Mouse (Mus musculus) liver, embryonic 12.5 days (tissue): ENCODE measurements at regions not wholly inside any gene's neighbourhood (a gene's known extent, or its start where the extent isn't known, plus 50 kb on each side); places are given as distances from the start of the nearest gene placed in this dataset.

Experiments
- ATAC-seq: fragments of 200-750 bp; cut with Nextera tagmentation; 2 replicates; pipeline ENCODE4 v1.8.0; 2017; ENCODE audit warnings: moderate number of reproducible peaks, mild to moderate bottlenecking, moderate library complexity
- H3K27ac ChIP-seq: fragments of 300-500 bp; sonication (generic); 2 replicates; pipeline ENCODE4 v1.5.1; 2016; ENCODE audit warnings: mild to moderate bottlenecking
- H3K27me3 ChIP-seq: fragments of 300-500 bp; sonication (generic); replicated peaks from 2 replicates; pipeline ENCODE4 v1.6.1; 2016; ENCODE audit warnings: mild to moderate bottlenecking, moderate library complexity
- H3K36me3 ChIP-seq: fragments of 300-500 bp; sonication (generic); 2 replicates; pipeline ENCODE4 v1.6.1; 2016; ENCODE audit warnings: mild to moderate bottlenecking, moderate library complexity
- H3K4me1 ChIP-seq: fragments of 300-500 bp; sonication (generic); 2 replicates; pipeline ENCODE4 v1.6.1; 2016
- H3K4me2 ChIP-seq: fragments of 300-500 bp; sonication (generic); 2 replicates; pipeline ENCODE4 v1.6.1; 2016; ENCODE audit warnings: mild to moderate bottlenecking, moderate library complexity
- H3K4me3 ChIP-seq: fragments of 300-500 bp; sonication (generic); 2 replicates; pipeline ENCODE4 v1.5.1; 2016; ENCODE audit warnings: mild to moderate bottlenecking, moderate library complexity
- H3K9ac ChIP-seq: fragments of 300-500 bp; sonication (generic); 2 replicates; pipeline ENCODE4 v1.6.1; 2016; ENCODE audit warnings: mild to moderate bottlenecking, moderate library complexity
- H3K9me3 ChIP-seq: fragments of 300-500 bp; sonication (generic); replicated peaks from 2 replicates; pipeline ENCODE4 v1.6.1; 2016; ENCODE audit warnings: mild to moderate bottlenecking, moderate library complexity
- WGBS: fragments of 180-500 bp; shearing (Covaris S2); methylation state at CpG from one replicate; pipeline ENCODE4 v1.1.7; 2016; ENCODE audit not compliant: insufficient replicate concordance; 5-methylcytosine and 5-hydroxymethylcytosine counted together

DNA sequence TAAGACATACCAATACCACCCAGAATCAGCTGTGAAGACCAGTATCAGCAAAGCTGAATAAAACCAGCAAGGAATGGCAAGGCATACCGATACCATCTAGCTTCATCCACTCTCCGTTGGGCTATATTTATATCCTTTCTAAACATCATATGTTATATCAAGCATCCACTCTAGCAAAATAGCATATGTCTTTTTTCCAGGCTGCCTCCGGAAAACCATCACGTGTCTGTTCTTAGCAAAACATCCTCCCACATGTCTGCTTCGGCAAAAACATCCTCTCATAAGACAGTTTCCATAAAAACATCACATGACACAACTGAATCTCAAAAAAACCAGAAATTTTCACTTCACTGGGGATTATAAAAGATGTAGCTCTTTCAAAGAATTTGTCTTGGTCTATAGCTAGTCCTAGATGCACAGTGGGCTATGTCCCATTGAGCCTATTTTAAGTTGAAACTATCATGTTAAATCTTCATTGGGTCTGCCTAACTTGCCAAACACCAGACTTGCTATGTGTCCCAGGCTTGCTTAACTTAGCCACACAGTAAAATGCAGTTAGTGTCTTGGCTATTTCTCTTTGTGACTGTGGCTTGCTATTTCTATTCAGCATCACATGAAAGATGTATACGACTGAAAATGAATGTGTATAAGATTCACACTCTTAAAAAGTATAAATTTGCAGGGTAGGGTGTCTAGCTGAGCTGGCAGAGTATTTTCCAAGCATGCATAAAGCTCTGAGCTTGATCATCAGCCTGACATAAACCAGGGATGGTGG is 278.2 kb downstream of the Kcnrg start:
- H3K9me3 ChIP-seq, result no peaks in the 10 kb centered on the region
- no peak overlapping the region for H3K4me3 ChIP-seq
- H3K9ac ChIP-seq, result no peak overlapping the region
- WGBS, result 73% methylated on average over 6 of the region's 6 CpGs
- no peak overlapping the region for H3K27ac ChIP-seq
- no peaks in the 10 kb centered on the region for H3K4me1 ChIP-seq
- no peaks in the 10 kb centered on the region for H3K36me3 ChIP-seq
- no peak overlapping the region for H3K4me2 ChIP-seq
- ATAC-seq, result no peak
- H3K27me3 ChIP-seq, result no peaks in the 10 kb centered on the region

DNA sequence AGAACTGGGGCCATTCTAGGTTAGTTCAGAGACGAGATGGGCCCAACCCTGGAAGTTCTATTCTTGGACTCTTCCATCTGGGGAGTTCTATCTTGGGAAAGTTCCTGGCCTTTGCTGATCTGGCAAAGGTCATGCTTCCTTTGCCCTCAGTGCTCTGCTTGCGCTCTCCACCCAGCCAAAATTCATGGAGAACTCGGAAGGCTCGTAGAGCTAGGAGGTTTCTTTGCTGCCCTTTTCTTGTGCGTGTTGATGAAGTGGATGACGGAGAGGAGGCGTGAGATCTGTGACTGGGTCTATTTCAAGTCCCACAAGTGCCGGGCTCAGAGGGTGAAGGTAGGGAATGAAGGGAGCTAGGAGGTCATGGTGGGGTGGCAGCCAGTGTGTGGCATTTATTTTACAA is 282.4 kb downstream of the Kcnrg start:
- WGBS, result 76% methylated on average over 8 of the region's 8 CpGs
- Histone ChIP-seq H3K9ac (no peak overlapping the region), H3K27me3 (no peaks in the 10 kb centered on the region), H3K36me3 (no peaks in the 10 kb centered on the region), H3K4me2 (no peak overlapping the region), H3K4me3 (no peak overlapping the region), H3K4me1 (no peaks in the 10 kb centered on the region), H3K9me3 (no peaks in the 10 kb centered on the region), H3K27ac (no peak overlapping the region)
- ATAC-seq, result no peak

DNA sequence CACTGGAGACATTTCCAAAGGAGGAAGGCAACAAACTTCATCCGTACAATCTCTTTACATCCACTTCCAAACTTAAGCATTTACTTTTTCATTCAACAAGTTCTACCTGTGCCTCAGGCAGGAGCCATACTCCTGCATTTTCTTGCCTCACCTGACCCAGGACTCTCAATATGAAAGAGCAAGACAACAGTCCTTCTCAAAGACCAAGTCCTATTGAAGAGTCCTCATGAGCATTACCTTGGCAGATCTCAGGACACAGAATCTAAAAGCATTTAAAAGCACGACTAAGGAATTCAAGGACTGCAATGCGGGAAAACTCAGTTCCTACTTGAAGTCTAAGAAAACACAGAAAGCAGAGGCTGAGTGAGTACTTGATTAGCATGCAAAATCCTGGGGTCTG is 286.5 kb downstream of the Kcnrg start:
- H3K36me3 ChIP-seq, result no peaks in the 10 kb centered on the region
- H3K9ac ChIP-seq, result no peak overlapping the region
- H3K4me1 ChIP-seq, result no peaks in the 10 kb centered on the region
- H3K27ac ChIP-seq, result no peak overlapping the region
- no peak overlapping the region for H3K4me2 ChIP-seq
- 53% methylated on average over 3 of the region's 3 CpGs for WGBS
- H3K27me3 ChIP-seq, result no peaks in the 10 kb centered on the region
- H3K4me3 ChIP-seq, result no peak overlapping the region
- no peaks in the 10 kb centered on the region for H3K9me3 ChIP-seq
- ATAC-seq, result no peak

DNA sequence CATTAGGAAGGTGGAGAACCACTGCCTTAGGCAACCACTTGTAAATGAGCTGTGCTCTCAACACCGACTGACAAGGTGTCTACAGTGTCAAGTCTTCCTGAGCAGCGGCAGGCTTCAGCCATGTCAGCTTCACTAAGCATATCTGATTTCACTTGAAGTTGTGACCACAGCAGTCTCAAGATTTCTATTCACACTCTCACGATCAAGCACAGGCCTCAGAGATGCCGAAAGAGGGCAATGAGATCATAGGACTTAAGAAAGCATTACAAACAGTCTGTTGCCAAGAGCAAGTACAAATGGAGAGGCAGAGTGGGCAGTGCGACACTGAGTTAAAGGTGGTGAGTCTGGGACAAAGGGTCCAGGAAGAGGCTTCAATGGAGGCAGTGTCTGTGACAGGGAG is 289.6 kb downstream of the Kcnrg start:
- no peak overlapping the region for H3K4me2 ChIP-seq
- H3K36me3 ChIP-seq, result no peaks in the 10 kb centered on the region
- no peak overlapping the region for H3K27ac ChIP-seq
- no peaks in the 10 kb centered on the region for H3K27me3 ChIP-seq
- ATAC-seq, result no peak
- H3K9me3 ChIP-seq, result 0 out of 2 replicates have a peak, but pooled peaks cover 1% of the 10 kb centered on the region
- WGBS, result 67% methylated on average over 5 of the region's 5 CpGs
- no peak overlapping the region for H3K4me3 ChIP-seq
- H3K9ac ChIP-seq, result no peak overlapping the region
- no peaks in the 10 kb centered on the region for H3K4me1 ChIP-seq

DNA sequence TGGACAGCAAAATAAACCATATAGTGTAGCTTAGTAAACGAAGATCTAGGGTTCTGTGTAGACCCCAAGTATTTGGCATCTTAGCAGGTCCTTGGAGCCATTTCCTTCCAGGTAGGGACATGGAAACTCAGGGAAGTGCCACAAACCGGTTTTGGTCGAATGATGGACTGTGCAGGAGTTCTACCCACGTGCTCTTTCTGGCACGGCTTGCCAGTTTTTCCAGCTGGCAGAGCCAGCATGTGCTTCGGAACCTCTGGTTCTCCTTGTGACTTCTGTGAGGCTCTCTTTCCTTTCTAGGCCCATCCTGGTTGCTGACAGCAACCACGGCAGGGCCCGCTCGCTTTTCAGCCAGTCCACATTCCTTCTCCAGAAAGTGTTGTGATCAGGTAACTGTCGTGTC is 291.4 kb downstream of the Kcnrg start:
- WGBS, result 69% methylated on average over 10 of the region's 10 CpGs
- Histone ChIP-seq H3K9me3 (0 out of 2 replicates have a peak, but pooled peaks cover 4% of the 10 kb centered on the region), H3K27me3 (no peaks in the 10 kb centered on the region), H3K4me3 (no peak overlapping the region), H3K9ac (no peak overlapping the region), H3K27ac (no peak overlapping the region), H3K4me2 (no peak overlapping the region), H3K36me3 (no peaks in the 10 kb centered on the region), H3K4me1 (no peaks in the 10 kb centered on the region)
- ATAC-seq, result no peak

DNA sequence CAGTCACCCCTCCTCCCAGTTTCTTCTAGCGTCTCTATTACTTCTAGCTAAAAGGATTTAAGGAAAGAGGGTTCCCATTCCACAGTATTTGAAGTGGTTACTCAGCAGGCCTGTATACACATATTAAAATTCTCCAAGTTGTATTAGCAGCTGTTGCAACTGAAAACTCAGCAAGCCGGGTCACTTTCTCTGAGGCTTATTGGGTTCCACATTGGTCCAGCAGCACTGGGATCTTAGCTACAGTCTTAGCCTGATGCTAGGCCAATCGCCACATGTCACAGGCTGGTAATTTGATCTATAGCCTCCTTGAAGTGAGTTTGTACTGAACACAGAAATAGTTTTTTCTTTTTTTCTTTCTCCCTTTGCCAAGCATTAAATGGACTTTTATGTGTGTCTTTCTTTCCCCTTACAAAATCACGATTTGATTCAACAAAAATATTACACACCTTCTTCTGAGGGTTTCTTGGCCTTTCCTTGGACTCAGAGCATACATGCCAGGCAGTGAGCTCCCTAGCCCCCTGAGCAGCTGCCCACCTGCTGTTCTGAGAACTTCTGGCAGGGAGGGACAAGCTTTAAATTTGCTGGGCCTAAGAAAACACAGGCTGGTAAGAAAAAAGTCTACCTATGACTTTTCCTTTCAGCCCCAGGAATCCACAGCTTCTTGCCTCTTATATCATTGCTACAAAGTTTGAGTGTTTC is 297.3 kb downstream of the Kcnrg start:
- ATAC-seq, result no peak
- H3K9ac ChIP-seq, result no peak overlapping the region
- no peaks in the 10 kb centered on the region for H3K27me3 ChIP-seq
- 63% methylated on average over 4 of the region's 4 CpGs for WGBS
- no peak overlapping the region for H3K27ac ChIP-seq
- H3K36me3 ChIP-seq, result no peaks in the 10 kb centered on the region
- no peak overlapping the region for H3K4me3 ChIP-seq
- H3K4me1 ChIP-seq, result no peaks in the 10 kb centered on the region
- 0 out of 2 replicates have a peak, but pooled peaks cover 4% of the 10 kb centered on the region for H3K9me3 ChIP-seq
- H3K4me2 ChIP-seq, result no peak overlapping the region

DNA sequence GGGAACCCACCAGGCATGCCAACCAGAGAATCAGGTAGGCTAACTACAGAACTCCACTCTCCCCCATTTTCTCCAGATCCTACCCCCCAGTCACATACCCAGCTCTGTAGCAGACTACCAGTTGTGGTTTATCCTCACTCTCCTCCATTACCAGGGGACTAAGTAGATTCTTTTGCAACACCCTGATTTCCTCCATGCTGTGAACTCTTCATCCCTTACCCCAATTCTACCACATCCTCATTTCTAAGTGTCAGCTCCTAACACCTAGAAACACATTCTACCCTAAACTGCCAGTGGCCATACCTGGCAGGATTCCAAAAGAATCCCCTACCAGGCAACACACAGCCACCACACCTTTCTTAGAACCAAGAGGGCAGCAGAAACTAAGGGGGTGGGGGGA is 310.9 kb downstream of the Kcnrg start:
- H3K27ac ChIP-seq, result no peak overlapping the region
- no peaks in the 10 kb centered on the region for H3K36me3 ChIP-seq
- no peaks in the 10 kb centered on the region for H3K9me3 ChIP-seq
- no peak overlapping the region for H3K9ac ChIP-seq
- no peak overlapping the region for H3K4me3 ChIP-seq
- H3K4me2 ChIP-seq, result no peak overlapping the region
- H3K27me3 ChIP-seq, result no peaks in the 10 kb centered on the region
- no peak for ATAC-seq
- H3K4me1 ChIP-seq, result no peaks in the 10 kb centered on the region

DNA sequence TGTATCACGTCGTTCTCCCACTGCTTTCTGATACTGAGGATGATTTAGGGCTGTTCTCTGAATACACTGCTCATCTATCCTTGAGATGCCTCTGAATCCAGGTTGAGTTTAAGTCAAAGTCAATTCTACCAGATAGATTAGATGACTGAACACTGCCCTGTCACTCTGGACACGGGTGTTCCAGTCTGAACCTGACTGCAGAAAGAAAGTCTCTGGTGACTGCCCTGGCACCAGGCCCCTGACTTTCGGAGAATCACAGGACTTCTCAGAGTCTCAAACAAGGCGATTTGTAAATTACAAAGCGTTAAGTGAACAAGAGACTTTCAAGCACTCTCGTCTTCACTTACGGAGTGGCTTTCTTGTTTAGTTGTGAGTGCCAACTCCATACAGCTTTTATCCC is 324.6 kb downstream of the Kcnrg start:
- Histone ChIP-seq H3K27me3 (no peaks in the 10 kb centered on the region), H3K4me1 (no peaks in the 10 kb centered on the region), H3K4me2 (no peak overlapping the region), H3K9me3 (no peaks in the 10 kb centered on the region), H3K27ac (no peak overlapping the region), H3K4me3 (no peak overlapping the region), H3K9ac (no peak overlapping the region), H3K36me3 (no peaks in the 10 kb centered on the region)
- WGBS, result 73% methylated on average over 8 of the region's 8 CpGs
- ATAC-seq, result no peak

DNA sequence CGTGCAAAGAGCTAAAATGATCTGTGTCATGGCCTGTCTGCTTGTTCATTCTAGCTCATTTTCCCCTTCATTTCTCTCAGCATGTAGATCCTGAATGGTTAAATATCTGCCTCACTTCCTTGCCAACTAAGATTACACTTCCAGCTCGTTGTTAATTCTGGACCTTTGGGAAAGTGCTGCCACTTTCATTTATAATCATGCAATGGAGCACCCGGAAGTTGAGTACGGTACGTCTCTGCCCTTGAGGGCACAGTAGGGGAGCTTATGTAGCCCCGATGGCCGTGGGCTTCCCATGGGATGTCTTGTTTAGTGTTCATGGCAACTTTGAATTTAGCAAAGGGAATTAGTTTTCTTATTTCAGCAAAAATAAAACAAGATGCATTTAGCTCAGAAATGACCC is 334.4 kb downstream of the Kcnrg start:
- ATAC-seq, result no peak

DNA sequence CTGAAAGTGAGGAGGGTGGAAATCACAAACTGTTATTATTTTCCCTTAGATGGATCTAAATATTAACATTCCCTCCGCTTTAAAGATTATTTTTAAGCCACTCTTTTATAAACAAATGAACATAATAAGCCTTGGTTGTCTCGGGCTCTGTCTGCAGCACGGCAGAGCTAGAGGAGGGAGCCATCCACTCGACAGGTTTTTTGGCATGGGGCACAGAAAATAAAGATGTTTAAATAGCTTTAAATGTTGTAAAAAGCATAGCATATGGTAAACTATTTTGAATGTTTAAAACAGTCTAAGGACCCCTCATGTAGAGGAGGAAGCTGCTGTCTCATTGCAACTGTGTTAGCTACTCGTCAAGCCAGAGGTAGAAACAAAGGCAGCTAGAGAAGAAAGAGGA is 338.4 kb downstream of the Kcnrg start:
- H3K4me2 ChIP-seq, result no peak overlapping the region
- H3K9ac ChIP-seq, result no peak overlapping the region
- no peak for ATAC-seq
- no peaks in the 10 kb centered on the region for H3K4me1 ChIP-seq
- H3K27ac ChIP-seq, result no peak overlapping the region
- H3K36me3 ChIP-seq, result no peaks in the 10 kb centered on the region
- no peak overlapping the region for H3K4me3 ChIP-seq
- WGBS, result 42% methylated on average over 5 of the region's 5 CpGs
- H3K27me3 ChIP-seq, result no peaks in the 10 kb centered on the region
- H3K9me3 ChIP-seq, result no peaks in the 10 kb centered on the region

More for the DNA sequence above, 334.4 kb downstream of the Kcnrg start:
- no peak overlapping the region for H3K4me2 ChIP-seq
- no peaks in the 10 kb centered on the region for H3K4me1 ChIP-seq
- H3K36me3 ChIP-seq, result no peaks in the 10 kb centered on the region
- no peak overlapping the region for H3K9ac ChIP-seq
- H3K4me3 ChIP-seq, result no peak overlapping the region
- no peaks in the 10 kb centered on the region for H3K27me3 ChIP-seq
- no peaks in the 10 kb centered on the region for H3K9me3 ChIP-seq
- WGBS, result 70% methylated on average over 7 of the region's 7 CpGs
- H3K27ac ChIP-seq, result no peak overlapping the region

DNA sequence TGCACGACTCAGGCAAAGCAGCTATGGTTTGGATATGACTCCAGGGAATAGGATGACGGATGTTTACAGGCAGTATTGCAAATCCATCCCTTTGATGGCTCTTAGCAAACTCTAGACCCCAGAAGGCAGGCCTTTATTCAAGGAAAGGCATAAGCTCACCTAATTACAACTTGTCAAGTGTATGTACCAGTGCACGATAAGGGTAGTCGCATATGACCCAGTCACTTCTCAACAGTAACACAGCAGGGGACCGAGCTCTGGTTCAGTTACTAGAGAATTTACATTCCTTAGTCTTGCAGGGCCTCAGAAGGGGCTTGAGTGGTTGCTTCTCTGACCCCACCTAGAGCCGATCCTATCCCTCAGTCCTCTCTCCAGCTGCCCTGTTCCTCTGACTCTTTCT is 342.2 kb downstream of the Kcnrg start:
- H3K36me3 ChIP-seq, result no peaks in the 10 kb centered on the region
- ATAC-seq, result no peak
- no peak overlapping the region for H3K4me3 ChIP-seq
- no peak overlapping the region for H3K4me2 ChIP-seq
- 64% methylated on average over 6 of the region's 6 CpGs for WGBS
- no peak overlapping the region for H3K27ac ChIP-seq
- no peaks in the 10 kb centered on the region for H3K27me3 ChIP-seq
- H3K4me1 ChIP-seq, result no peaks in the 10 kb centered on the region
- no peaks in the 10 kb centered on the region for H3K9me3 ChIP-seq
- H3K9ac ChIP-seq, result no peak overlapping the region

DNA sequence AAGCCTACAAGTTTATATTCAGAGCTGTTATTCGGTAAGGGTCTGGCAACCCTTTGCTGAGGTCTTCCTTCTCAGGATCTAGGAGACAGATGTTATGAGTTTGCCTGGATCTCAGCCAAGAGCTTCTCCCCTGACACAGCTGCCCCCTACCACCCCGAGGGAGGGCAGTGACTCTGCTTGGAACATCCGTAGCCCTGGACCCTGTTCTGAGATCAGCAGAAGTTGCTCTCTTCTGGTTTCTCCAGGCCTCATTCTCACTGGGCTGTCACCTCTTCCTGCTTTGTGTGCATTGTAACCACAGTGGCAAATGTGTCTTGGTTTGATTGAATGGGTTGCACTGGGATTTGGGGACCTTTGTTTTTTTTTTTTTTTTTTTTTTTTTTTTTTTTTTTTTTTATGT is 342.4 kb upstream of the Rnaseh2b start:
- ATAC-seq, result no peak
- no peaks in the 10 kb centered on the region for H3K4me1 ChIP-seq
- 41% methylated on average over 3 of the region's 3 CpGs for WGBS
- no peaks in the 10 kb centered on the region for H3K36me3 ChIP-seq
- H3K4me3 ChIP-seq, result no peak overlapping the region
- H3K4me2 ChIP-seq, result no peak overlapping the region
- no peaks in the 10 kb centered on the region for H3K9me3 ChIP-seq
- no peaks in the 10 kb centered on the region for H3K27me3 ChIP-seq
- no peak overlapping the region for H3K9ac ChIP-seq
- H3K27ac ChIP-seq, result no peak overlapping the region
